Comparison of ENCODE assay signal across 8 mouse cellular contexts in genomic region chr2:19064560-19065362, GRCm38 (mm10).
DNase-seq lines count a peak whose midpoint lies in the region; ATAC-seq lines count a peak whose summit lies in the region.

No protein-coding gene starts in this region.

- H3K9ac ChIP-seq in kidney, embryonic 14.5 days (ENCODE audit: low read depth, low read length): no peak overlapping the region

- H3K9me3 ChIP-seq in kidney, embryonic 14.5 days (ENCODE audit: control insufficient read depth, low read length): no peaks in the 10 kb centered on the region

- no peak overlapping the region for H3K4me3 ChIP-seq in kidney, embryonic 14.5 days (ENCODE audit: low read length)

- no peak overlapping the region for H3K4me2 ChIP-seq in kidney, embryonic 14.5 days (replicated peaks; ENCODE audit: low read depth, low read length)

- no peak overlapping the region for H3K27ac ChIP-seq in kidney, embryonic 14.5 days (ENCODE audit: low read depth, low read length)

- WGBS in kidney, embryonic 14.5 days: 50% methylated on average over 9 of the region's 9 CpGs

- ATAC-seq in kidney, embryonic 14.5 days (ENCODE audit: low FRiP score, low TSS enrichment): no peak

- H3K27me3 ChIP-seq in kidney, embryonic 14.5 days (ENCODE audit: control insufficient read depth, insufficient read depth, low read length): no peaks in the 10 kb centered on the region

- no peaks in the 10 kb centered on the region for H3K36me3 ChIP-seq in kidney, embryonic 14.5 days (ENCODE audit: control insufficient read depth, insufficient read depth, low read length)

- peak; percentile 12 for DNase-seq in kidney, adult 11 months
- peak; percentile 54 for DNase-seq in brain, adult 2 months (ENCODE audit: low read depth, low spot score)
- DNase-seq in heart, postnatal 4 days: peak; percentile 20
- peak; percentile 43 to 60 for DNase-seq in lung, postnatal 4 days
- no peak for DNase-seq in left cerebral cortex, adult 18-20 months (ENCODE audit: low spot score in 2 of 2)
- no peak for DNase-seq in right cerebral cortex, postnatal 4 days
- no peak for DNase-seq in neural tube, embryonic 10.5 days (ENCODE audit: extremely low spot score, low spot score)

- H3K4me1 ChIP-seq in kidney, embryonic 14.5 days (ENCODE audit: control insufficient read depth, insufficient read depth, low read length): no peaks in the 10 kb centered on the region

Comparison
In these comparisons a context has a peak if more than half of its experiments do, and no peak if none do; other contexts are left out.
1. DNase-seq: peak in kidney, adult 11 months (single experiment), brain, adult 2 months (single experiment), heart, postnatal 4 days (single experiment) and lung, postnatal 4 days (2 of 2); none in left cerebral cortex, adult 18-20 months (0 of 2), right cerebral cortex, postnatal 4 days (single experiment) and neural tube, embryonic 10.5 days (single experiment).